Mouse (Mus musculus): ENCODE measurements at regions not wholly inside any gene's neighbourhood (a gene's known extent, or its start where the extent isn't known, plus 50 kb on each side); places are given as distances from the start of the nearest gene placed in this dataset.

DNA sequence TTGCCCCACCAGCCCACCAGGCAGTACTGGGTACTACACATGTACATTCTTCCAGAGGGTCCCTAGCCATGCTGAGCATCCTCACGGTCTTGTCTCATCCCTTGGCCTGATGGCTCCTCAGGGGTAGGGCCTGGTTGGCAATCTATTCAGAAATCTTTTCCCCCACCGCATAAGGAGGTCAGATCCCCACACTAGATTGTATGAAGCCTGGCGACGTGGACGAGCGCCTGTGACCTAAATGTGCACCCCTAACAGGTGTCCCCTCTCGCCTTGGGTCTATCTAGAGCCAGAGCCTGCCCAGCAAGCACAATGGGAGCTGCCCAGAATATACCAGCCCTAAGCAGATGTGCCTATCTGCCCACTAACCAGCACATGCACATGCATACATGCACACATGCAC is 111.4 kb upstream of the Mrps22 start:
- Histone ChIP-seq H3K27me3 (0 out of 2 replicates have a peak, but pooled peaks cover 3% of the 10 kb centered on the region), H3K9me3 (no peaks in the 10 kb centered on the region), H3K4me3 (no peak overlapping the region), H3K27ac (no peak overlapping the region), H3K4me1 (peaks cover 33% of the 10 kb centered on the region), H3K36me3 (no peaks in the 10 kb centered on the region), H3K9ac (no peak overlapping the region), H3K4me2 (replicated peaks) (no peak overlapping the region)
- 85% methylated on average over 7 of the region's 7 CpGs for WGBS
- no peak for ATAC-seq (ENCODE audit: insufficient number of reproducible peaks, insufficient read depth, low FRiP score, low TSS enrichment)

DNA sequence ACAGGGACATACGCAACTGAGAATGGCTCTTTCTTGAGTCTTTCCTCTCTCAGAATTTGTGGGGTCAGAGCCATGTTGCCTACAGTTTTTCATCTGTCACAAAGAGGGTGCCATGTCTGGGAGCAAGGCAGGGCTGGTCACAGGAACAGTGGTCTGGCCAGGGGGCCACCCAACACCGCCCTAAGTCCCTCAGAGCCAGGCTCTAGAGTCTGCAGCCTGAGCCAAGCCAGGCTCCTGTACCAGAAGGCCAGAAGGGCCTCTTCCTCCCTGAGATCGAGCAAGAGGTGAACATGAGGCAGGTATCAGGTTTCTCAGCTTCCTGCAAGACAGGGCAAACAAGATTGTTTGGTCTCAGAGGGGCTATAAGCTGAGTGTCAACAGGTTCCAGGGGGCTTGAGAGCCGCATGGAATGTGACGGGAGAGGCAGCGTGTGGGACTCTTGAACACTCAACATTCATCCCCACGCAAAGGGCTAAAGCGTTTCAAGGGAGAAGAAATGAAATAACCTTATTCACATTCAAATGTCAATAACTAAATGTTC is 110.6 kb upstream of the Mrps22 start:
- Histone ChIP-seq H3K4me2 (replicated peaks) (no peak overlapping the region), H3K4me3 (no peak overlapping the region), H3K9ac (no peak overlapping the region), H3K36me3 (no peaks in the 10 kb centered on the region), H3K27ac (no peak overlapping the region), H3K9me3 (no peaks in the 10 kb centered on the region), H3K4me1 (peaks cover 28% of the 10 kb centered on the region), H3K27me3 (0 out of 2 replicates have a peak, but pooled peaks cover 3% of the 10 kb centered on the region)
- no peak for ATAC-seq (ENCODE audit: insufficient number of reproducible peaks, insufficient read depth, low FRiP score, low TSS enrichment)
- WGBS = 56% methylated on average over 8 of the region's 8 CpGs

DNA sequence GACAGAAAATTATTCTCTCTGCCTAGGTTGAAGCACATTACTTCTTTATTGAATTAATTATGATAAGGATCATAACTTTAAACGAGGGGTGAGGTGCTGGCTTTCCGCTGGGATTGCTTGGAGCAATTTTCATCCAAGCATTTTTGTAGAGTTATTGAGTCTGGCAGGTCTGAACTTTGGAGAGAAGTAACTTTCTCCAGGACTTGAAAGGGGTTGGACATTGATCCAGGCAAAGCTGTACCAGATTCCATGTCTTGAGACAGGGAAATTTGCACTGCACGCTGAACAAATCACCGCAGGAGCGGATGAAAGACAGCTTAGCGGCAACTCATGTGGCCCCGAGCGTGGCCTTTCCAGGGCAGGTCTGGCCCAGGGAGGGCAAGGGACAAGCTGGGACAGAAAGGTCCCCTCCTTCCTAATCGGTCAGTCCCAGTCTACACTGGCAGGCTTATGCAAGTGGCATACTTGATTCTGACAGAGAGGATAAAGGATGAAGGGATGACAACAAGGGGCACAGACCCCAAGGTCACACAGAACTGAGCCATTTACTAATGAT is 108.8 kb upstream of the Mrps22 start:
- no peak overlapping the region for H3K9ac ChIP-seq
- no peak overlapping the region for H3K4me3 ChIP-seq
- peaks cover 40% of the 10 kb centered on the region for H3K4me1 ChIP-seq
- H3K4me2 ChIP-seq (replicated peaks) = no peak overlapping the region
- peak overlapping the region; percentile 63 for H3K27ac ChIP-seq
- H3K9me3 ChIP-seq = no peaks in the 10 kb centered on the region
- H3K36me3 ChIP-seq = no peaks in the 10 kb centered on the region
- no peak; the same call in 1 of the 2 replicates for ATAC-seq (ENCODE audit: insufficient number of reproducible peaks, insufficient read depth, low FRiP score, low TSS enrichment)
- H3K27me3 ChIP-seq = 0 out of 2 replicates have a peak, but pooled peaks cover 4% of the 10 kb centered on the region
- WGBS = 28% methylated on average over 9 of the region's 9 CpGs

DNA sequence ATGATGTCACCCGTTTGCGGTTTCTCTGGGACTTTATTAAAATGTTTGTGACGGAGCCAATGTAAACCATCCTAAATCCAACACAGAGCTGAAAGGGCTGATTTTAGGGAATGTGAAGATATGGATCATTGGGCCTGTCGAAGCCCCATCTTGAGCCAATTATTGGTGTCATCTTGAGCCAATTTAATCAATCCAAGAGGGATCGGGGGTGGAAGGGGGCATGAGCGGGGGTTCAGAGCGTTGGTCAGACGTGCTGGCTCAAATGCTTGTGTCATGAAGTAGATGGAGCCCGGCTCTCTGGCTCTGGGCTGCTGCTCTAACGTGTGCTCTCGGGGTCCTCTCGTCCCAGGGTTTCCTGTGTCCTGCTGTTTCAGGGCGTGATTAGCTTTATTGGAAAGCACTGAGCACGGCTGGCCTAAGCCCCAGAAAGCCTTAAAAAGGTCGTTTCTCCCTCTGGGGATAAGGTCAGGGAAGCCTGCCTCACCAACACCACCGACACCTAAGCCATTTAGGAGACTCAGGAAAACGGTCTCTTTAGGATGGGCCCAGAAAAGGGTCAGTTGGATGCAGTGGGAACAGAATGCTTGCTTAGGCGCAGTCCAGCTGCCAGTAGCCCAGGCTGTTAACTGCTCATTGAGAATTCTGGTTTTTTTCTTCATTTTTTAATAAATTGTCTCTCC is 106.7 kb upstream of the Mrps22 start:
- 24% methylated on average over 18 of the region's 18 CpGs for WGBS
- H3K4me1 ChIP-seq = peaks cover 54% of the 10 kb centered on the region
- H3K27ac ChIP-seq = no peak overlapping the region
- H3K36me3 ChIP-seq = no peaks in the 10 kb centered on the region
- no peak for ATAC-seq (ENCODE audit: insufficient number of reproducible peaks, insufficient read depth, low FRiP score, low TSS enrichment)
- no peak overlapping the region; the same call in 1 of the 2 replicates for H3K4me2 ChIP-seq (replicated peaks)
- H3K9me3 ChIP-seq = no peaks in the 10 kb centered on the region
- H3K9ac ChIP-seq = no peak overlapping the region
- 0 out of 2 replicates have a peak, but pooled peaks cover 6% of the 10 kb centered on the region for H3K27me3 ChIP-seq
- H3K4me3 ChIP-seq = no peak overlapping the region

DNA sequence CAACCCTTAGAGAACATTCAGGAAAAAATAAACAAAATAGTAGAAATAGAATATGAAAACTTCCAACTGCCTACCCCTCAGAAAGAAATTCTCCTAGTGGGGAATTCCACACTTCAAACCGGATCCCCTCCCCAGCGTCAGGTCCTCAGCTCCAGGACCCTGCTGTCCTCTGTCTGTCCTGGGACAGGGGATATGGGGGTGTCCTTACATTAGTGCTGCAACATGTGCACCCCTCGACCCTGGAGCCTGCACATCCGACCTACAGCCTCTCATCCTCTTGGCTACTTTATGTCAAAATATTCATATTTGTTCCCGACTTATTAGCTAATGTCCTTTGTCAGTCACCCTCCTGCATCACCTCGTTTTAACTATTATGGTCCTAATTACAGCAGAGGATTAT is 106.0 kb upstream of the Mrps22 start:
- H3K4me2 ChIP-seq (replicated peaks) = no peak overlapping the region
- 38% methylated on average over 6 of the region's 6 CpGs for WGBS
- H3K27me3 ChIP-seq = 0 out of 2 replicates have a peak, but pooled peaks cover 3% of the 10 kb centered on the region
- no peaks in the 10 kb centered on the region for H3K36me3 ChIP-seq
- no peaks in the 10 kb centered on the region for H3K9me3 ChIP-seq
- ATAC-seq (ENCODE audit: insufficient number of reproducible peaks, insufficient read depth, low FRiP score, low TSS enrichment) = no peak
- H3K4me1 ChIP-seq = peaks cover 58% of the 10 kb centered on the region
- no peak overlapping the region for H3K27ac ChIP-seq
- H3K9ac ChIP-seq = no peak overlapping the region
- no peak overlapping the region for H3K4me3 ChIP-seq

DNA sequence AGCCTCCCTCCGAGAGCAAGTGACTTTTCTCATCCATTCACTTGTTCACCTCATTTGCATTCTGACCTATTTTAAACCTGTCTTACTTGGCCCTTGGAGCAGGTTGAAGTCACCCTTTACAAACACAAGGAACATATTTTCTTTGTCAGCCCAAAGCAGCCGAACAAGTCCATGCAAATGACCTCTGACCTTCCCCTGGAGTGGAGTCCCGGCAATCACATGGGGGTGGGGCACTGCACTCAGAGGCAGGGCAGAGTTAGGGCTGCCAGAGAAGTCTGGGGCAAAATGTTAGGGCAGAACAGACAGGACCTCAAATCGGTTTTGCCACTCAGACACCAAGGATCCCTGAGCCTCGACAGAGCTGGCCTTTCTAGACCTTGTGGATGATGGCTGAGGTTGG is 102.7 kb upstream of the Mrps22 start:
- Histone ChIP-seq H3K27me3 (0 out of 2 replicates have a peak, but pooled peaks cover 3% of the 10 kb centered on the region), H3K4me1 (peaks cover 54% of the 10 kb centered on the region), H3K9ac (no peak overlapping the region), H3K4me3 (no peak overlapping the region), H3K27ac (no peak overlapping the region), H3K36me3 (no peaks in the 10 kb centered on the region), H3K4me2 (replicated peaks) (no peak overlapping the region), H3K9me3 (no peaks in the 10 kb centered on the region)
- ATAC-seq (ENCODE audit: insufficient number of reproducible peaks, insufficient read depth, low FRiP score, low TSS enrichment) = no peak
- 14% methylated on average over 5 of the region's 5 CpGs for WGBS

DNA sequence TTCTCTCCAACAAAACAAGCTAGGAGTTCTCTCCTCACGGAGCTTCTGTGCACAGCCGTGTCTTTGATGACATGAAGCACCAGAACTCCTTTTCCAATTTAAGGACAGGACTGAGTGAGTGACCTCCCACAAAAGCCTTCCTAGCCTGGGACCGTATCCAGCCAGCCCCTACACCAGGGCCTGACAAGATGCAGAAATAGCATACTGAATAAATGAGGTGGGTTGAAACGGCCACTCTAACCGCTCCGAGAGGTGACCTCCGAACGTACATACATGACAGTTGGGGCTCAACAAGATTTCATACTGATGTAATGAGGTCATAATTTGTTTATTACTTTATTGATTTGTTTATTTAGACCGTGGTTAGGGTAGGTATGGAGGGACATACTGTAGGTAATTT is 101.9 kb upstream of the Mrps22 start:
- no peak for ATAC-seq (ENCODE audit: insufficient number of reproducible peaks, insufficient read depth, low FRiP score, low TSS enrichment)
- no peak overlapping the region for H3K4me2 ChIP-seq (replicated peaks)
- peak overlapping the region; percentile 68 for H3K27ac ChIP-seq
- no peak overlapping the region for H3K9ac ChIP-seq
- no peaks in the 10 kb centered on the region for H3K9me3 ChIP-seq
- H3K27me3 ChIP-seq = 0 out of 2 replicates have a peak, but pooled peaks cover 3% of the 10 kb centered on the region
- no peaks in the 10 kb centered on the region for H3K36me3 ChIP-seq
- H3K4me1 ChIP-seq = peaks cover 46% of the 10 kb centered on the region
- H3K4me3 ChIP-seq = no peak overlapping the region
- 63% methylated on average over 9 of the region's 9 CpGs for WGBS

DNA sequence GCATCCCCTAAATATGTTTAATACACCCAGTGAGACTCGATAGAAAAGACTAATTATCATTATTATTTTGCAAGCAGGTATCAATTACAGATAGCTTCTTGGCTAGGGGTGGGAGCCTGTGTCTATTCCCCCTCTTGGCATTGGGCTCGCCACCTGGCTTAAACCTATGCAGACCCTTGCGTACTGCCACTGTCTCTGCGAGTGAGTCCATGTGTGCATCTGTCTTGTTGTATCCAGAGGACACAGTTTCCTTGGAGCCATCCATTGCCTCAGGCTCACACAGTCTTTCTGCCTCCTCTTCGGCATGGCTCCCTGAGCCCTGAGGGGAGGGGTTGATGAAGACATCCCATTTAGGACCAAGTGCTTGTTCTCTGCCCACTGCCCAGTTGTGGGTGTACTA is 99.1 kb upstream of the Mrps22 start:
- WGBS = 79% methylated on average over 5 of the region's 5 CpGs
- H3K9ac ChIP-seq = no peak overlapping the region
- H3K27me3 ChIP-seq = 0 out of 2 replicates have a peak, but pooled peaks cover 3% of the 10 kb centered on the region
- no peak overlapping the region for H3K4me2 ChIP-seq (replicated peaks)
- no peak for ATAC-seq (ENCODE audit: insufficient number of reproducible peaks, insufficient read depth, low FRiP score, low TSS enrichment)
- no peak overlapping the region for H3K27ac ChIP-seq
- peaks cover 28% of the 10 kb centered on the region for H3K4me1 ChIP-seq
- H3K9me3 ChIP-seq = no peaks in the 10 kb centered on the region
- H3K4me3 ChIP-seq = no peak overlapping the region
- H3K36me3 ChIP-seq = no peaks in the 10 kb centered on the region

DNA sequence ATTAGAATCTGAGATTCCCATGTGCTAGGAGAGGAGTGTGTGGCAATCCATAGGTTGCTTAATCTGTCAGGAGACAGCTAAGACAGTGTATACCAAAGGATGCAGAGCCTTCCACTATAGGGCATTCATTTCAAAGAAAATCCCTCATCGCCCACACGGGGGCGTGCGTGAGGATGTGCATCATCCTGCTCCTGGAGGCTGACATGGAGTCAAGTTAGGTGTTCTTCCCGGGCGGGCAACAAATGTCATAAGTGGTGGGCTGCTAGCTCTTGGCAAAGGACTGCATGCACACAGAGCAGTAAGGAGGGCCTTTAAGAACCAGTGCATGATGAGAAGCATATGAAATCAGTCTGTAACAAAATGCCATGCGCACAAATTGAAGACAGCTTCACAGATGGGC is 95.7 kb upstream of the Mrps22 start:
- Histone ChIP-seq H3K36me3 (no peaks in the 10 kb centered on the region), H3K4me2 (replicated peaks) (no peak overlapping the region), H3K27me3 (0 out of 2 replicates have a peak, but pooled peaks cover 2% of the 10 kb centered on the region), H3K4me3 (no peak overlapping the region), H3K9me3 (no peaks in the 10 kb centered on the region), H3K4me1 (peaks cover 19% of the 10 kb centered on the region; the same call in 1 of the 2 replicates), H3K9ac (no peak overlapping the region), H3K27ac (no peak overlapping the region)
- 29% methylated on average over 7 of the region's 7 CpGs for WGBS
- ATAC-seq (ENCODE audit: insufficient number of reproducible peaks, insufficient read depth, low FRiP score, low TSS enrichment) = no peak

DNA sequence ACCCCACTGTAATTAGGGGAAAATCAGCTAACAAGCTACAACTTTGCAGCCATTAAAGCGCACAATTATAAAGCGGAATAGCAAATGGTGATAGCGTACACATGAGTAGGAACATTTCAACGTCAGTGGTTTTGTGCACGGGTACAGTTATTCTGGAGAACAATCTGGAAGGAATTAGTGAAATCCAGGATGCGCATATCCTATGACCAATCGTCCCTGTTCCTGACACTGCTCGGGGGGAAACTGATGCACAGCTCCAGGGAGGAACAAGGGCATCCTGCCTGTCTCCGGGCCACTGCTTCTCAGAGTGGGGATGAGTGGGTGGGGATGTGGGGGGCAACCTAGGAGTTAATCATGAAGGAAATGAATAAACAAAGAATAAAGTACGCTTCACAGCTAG is 93.6 kb upstream of the Mrps22 start:
- no peak overlapping the region for H3K27ac ChIP-seq
- no peak overlapping the region for H3K4me2 ChIP-seq (replicated peaks)
- 30% methylated on average over 10 of the region's 10 CpGs for WGBS
- H3K9me3 ChIP-seq = no peaks in the 10 kb centered on the region
- H3K27me3 ChIP-seq = 0 out of 2 replicates have a peak, but pooled peaks cover 2% of the 10 kb centered on the region
- H3K36me3 ChIP-seq = no peaks in the 10 kb centered on the region
- no peak overlapping the region for H3K4me3 ChIP-seq
- peaks cover 13% of the 10 kb centered on the region for H3K4me1 ChIP-seq
- H3K9ac ChIP-seq = no peak overlapping the region
- ATAC-seq (ENCODE audit: insufficient number of reproducible peaks, insufficient read depth, low FRiP score, low TSS enrichment) = no peak

DNA sequence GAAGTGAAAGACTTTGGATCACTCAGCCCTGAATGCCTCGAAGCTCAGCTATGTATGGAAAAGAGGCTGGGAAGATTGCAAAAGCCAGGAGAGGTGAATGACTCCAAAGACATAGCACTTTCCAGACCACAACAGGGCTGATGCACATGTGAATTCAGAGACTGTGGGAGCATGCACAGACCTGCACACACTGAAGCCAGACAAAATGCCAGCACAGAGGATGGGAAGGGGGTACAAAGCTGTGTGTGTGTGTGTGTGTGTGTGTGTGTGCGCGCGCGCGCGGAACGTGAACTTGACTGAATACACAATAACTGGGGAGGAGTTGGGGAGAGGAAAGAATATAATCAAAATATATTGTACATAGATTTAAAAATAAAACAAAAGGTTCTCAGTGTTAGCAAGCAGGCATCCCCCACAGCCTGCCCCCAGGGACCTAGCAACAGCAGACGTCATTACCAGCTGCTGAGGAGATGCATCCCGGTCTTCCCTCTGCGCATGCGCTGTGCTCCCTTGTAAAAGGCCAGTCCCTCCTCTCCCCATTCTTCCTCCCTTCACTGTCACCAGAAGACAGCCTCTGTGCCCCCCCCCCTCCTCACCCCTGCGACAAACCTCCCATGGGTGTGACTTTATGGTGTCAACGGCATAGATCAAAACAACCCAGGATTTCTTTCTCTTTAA is 89.5 kb upstream of the Mrps22 start:
- H3K4me3 ChIP-seq = no peak overlapping the region
- 75% methylated on average over 14 of the region's 14 CpGs for WGBS
- no peak overlapping the region for H3K9ac ChIP-seq
- peaks cover 13% of the 10 kb centered on the region for H3K4me1 ChIP-seq
- no peaks in the 10 kb centered on the region for H3K9me3 ChIP-seq
- 0 out of 2 replicates have a peak, but pooled peaks cover 2% of the 10 kb centered on the region for H3K27me3 ChIP-seq
- H3K27ac ChIP-seq = no peak overlapping the region
- H3K36me3 ChIP-seq = no peaks in the 10 kb centered on the region
- ATAC-seq (ENCODE audit: insufficient number of reproducible peaks, insufficient read depth, low FRiP score, low TSS enrichment) = no peak
- H3K4me2 ChIP-seq (replicated peaks) = no peak overlapping the region

Measured in embryonic facial prominence, embryonic 12.5 days (tissue).